Comparison of ENCODE assay signal across 8 mouse cellular contexts in genomic region chr13:40651056-40651455, GRCm38 (mm10).
DNase-seq lines count a peak whose midpoint lies in the region.

No protein-coding gene starts in this region.

- H3K27me3 ChIP-seq in hindbrain, embryonic 10.5 days (ENCODE audit: insufficient read depth, poor library complexity, severe bottlenecking), result peaks cover 42% of the 10 kb centered on the region

- no peak overlapping the region for H3K4me3 ChIP-seq in hindbrain, embryonic 10.5 days

- no peak overlapping the region for H3K27ac ChIP-seq in hindbrain, embryonic 10.5 days

- 58% methylated on average over 16 of the region's 16 CpGs for WGBS in hindbrain, embryonic 10.5 days

- no peaks in the 10 kb centered on the region for H3K36me3 ChIP-seq in hindbrain, embryonic 10.5 days

- H3K9me3 ChIP-seq in hindbrain, embryonic 10.5 days, result no peaks in the 10 kb centered on the region

- H3K4me1 ChIP-seq in hindbrain, embryonic 10.5 days (replicated peaks), result peaks cover 19% of the 10 kb centered on the region

- DNase-seq in ovary, postnatal 10 days (ENCODE audit: low spot score), result peak; percentile 23
- DNase-seq in ovary, adult 18-20 months (ENCODE audit: low spot score), result no peak
- peak; percentile 75 for DNase-seq in fibroblast of lung, adult 2 months (ENCODE audit: low read depth)
- peak; percentile 70 for DNase-seq in hindbrain, embryonic 10.5 days (ENCODE audit: low spot score)
- DNase-seq in layer of hippocampus, adult 9-10 months (ENCODE audit: low spot score), result peak; percentile 73
- DNase-seq in lung, postnatal 36 days, result peak; percentile 25
- DNase-seq in right cerebral cortex, postnatal 4 days, result peak; percentile 90
- no peak for DNase-seq in spleen, postnatal 14 days (ENCODE audit: low spot score in 2 of 2)

Comparison
In these comparisons a context has a peak if more than half of its experiments do, and no peak if none do; other contexts are left out.
1. DNase-seq: peak in ovary, postnatal 10 days (single experiment), fibroblast of lung, adult 2 months (single experiment), hindbrain, embryonic 10.5 days (single experiment), layer of hippocampus, adult 9-10 months (single experiment), lung, postnatal 36 days (single experiment) and right cerebral cortex, postnatal 4 days (single experiment); none in ovary, adult 18-20 months (single experiment) and spleen, postnatal 14 days (0 of 2).